Mouse (Mus musculus) frontal cortex, adult (tissue): ENCODE results near the gene Wars.

Source experiments
- ATAC-seq: cut with Nextera tagmentation; 2 replicates; pipeline ENCODE4 v1.9.2; 2017; ENCODE audit warnings: mild to moderate bottlenecking, moderate library complexity, mixed read lengths; ENCODE audit not compliant: low TSS enrichment

Wars gene

GRCm38 (mm10) chr12:108906398-108906797, 12.4 kb upstream of the Wars start:
- no peak for ATAC-seq

DNA sequence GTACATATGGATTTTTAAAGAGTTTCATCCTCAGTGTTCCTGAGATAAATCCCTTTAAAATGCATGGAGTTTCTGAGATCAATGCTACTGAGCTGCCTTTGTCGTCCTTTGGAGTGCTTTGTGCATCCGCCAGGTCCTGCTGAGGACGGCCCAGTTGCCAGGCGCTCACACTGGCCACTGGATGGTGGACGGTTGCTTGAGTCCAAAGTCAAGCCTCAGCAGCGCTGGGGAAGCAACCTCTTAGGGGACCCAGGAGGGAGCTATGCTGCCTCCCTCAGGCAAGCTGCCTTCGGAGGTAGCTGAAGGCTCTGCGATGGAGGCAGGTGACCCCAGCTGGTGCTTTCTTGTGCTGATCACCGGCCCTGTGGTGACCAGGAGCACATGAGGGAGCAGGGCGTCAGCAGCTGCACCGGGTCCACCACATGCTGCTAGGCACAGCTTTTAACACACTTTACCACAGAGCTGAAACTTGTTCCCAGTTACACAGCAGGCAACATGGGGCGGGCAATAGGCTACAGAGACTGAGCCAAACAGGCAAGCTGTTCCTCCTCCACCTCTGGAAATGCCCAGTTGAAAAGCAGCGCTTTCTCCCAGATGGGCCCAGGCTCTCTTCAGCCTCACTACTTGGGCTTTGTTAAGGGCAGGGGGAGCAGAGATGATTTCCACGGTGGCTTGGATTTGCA, 11.8 kb upstream of the Wars start:
- no peak for ATAC-seq

DNA sequence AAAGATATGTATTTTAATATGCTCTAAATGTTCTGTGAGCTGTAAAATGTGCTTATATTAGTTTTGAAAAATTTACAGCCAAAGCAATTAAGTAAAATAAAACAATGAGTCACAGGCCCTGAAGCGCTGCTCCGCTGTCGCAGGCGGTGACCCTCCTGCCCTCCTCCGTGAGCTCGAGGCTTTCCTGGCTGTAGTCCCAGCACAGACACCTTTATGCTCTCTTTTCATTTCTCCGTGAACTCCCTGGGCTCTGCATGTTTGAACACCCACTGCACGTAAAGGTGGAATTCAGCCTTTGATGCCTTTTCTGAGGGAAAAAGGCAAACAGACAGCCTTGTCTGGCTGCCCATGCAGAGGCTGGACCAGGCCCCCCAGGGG, 10.3 kb upstream of the Wars start:
- no peak for ATAC-seq

- ATAC-seq, result peak; percentile 79
These were observed 9.8 kb upstream of the Wars start for GRCm38 (mm10) chr12:108903600-108904275.

- ATAC-seq, result peak; percentile 90
These were observed 9.0 kb upstream of the Wars start for GRCm38 (mm10) chr12:108902940-108903339.

GRCm38 (mm10) chr12:108901346-108901745, 7.4 kb upstream of the Wars start:
- ATAC-seq, result no peak

DNA sequence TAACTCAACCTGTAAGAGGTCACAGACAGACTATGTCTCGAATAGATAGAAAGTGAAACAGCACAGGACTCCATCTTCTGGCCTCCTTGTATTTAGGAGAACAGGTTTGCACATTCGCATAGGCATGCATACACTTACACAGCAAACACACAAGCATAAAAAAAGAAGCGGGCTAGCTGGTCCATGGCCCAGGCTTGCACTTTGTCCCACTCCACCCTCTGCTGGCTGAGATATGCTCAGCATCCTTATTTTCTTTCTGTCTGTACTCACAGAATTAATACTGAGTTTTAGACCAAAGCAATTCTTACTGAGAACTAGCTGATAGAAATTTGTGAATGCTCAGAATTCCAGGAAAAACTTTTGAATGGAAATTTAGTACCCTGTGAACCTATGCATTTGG, 2.0 kb upstream of the Wars start:
- ATAC-seq, result no peak

DNA sequence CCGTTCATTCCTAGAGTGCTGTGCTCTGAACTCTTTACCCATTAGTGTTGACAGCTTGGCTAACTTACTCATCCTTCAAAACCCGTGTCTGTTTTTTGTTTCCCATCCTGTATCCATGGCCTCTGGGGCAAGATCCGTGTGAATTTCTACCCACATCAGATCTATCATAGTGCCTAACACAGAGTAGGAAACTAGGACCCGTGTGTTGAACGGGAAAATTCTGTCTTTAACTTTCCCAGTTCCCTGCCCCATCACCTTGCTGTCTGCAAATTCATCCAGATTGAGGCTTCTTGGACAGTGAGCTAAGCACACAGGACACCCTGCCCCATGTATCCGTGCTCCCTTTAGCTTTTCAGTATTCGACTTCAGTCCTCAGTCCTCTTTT, 450 bp upstream of the Wars start:
- ATAC-seq, result peak; percentile 41; the same call in 1 of the 2 replicates

GRCm38 (mm10) chr12:108892989-108893714, 822 bp downstream of the Wars start, which contains the start of gene Wdr25:
Gene Wdr25 (plus strand): TSS chr12:108893631.
- no peak; the same call in 1 of the 2 replicates for ATAC-seq

- ATAC-seq, result no peak
These were observed 5.3 kb downstream of the Wars start for GRCm38 (mm10) chr12:108888632-108889031.

DNA sequence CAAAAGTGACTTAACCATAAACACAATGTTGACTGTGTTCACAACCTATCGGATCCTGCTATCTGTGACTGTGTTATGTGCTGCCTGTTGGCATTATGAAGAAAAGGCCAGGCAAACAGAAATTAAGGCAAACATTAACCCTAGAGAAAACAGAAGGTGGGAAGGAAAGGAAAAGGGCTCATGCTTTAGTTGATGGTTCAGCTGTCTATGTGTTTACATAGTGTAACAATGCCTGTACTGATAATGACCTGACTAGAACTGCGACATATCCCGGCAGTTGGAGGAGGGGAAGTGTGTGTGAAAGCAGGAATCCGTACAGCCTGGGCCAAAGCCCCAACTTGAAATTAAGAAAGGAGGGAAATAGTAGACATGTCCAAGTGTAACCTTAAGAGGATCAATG, 6.9 kb downstream of the Wars start:
- no peak for ATAC-seq

DNA sequence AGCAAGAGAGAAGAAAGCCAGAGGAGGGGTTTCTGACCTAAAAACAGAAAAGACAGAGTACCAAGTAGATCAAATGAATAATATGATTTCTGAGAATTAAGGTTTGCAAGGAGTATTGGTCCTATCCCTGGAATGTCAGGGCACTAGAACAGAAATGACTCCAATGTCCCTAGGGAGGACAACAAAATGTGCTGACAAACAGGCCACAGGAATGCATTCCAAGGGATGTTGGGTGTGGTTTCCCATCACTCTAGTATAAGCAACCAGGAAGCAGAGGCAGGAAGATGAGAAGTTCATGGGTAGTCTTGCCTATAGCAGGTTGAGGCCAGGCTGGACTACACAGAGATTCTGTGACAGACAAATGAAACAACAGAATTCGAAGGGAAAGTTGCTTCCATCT, 8.1 kb downstream of the Wars start:
- no peak for ATAC-seq

- no peak for ATAC-seq
These were observed 11.2 kb downstream of the Wars start for GRCm38 (mm10) chr12:108882776-108883175.

GRCm38 (mm10) chr12:108881192-108881591, 12.8 kb downstream of the Wars start:
- no peak for ATAC-seq

DNA sequence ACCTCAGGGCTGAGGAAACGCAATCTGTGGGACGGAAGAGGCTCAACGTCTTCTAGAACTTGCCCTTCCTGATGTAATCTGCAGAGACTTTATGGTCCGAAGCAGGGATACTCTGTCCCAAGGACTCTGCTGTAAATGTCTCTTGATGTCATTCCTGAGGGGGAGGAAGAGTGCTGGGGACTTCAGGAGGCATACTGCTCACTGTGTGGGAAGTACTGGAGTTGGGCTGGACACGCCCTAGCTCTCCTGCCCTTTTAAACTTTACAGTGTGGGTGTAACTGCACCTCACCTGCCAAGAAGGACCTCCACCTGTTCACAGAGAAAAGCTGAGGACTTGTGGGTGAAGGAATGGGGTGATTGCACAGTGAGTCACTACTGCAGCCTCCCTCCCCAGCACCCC, 13.4 kb downstream of the Wars start:
- ATAC-seq, result no peak

DNA sequence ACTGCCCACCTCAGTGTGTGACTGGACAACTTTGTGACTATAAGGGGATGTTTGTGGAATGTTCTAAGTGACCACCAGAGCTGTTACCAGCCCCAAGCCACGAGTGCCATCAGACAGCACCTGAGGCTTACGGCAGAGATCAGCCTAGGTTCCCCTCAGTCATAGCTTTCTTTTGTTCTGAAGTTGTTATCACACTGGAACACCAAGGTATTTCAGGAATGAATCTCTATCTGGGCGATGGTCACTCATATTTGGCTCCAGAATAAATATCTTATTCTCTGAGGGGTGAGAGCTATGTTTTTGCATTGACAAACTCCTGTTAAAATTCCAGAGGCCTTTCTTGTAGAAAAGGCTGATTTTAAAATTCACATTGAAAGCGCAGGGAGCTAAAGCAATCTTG, 14.8 kb downstream of the Wars start:
- ATAC-seq, result no peak

GRCm38 (mm10) chr12:108873122-108873521, 20.9 kb downstream of the Wars start:
- no peak for ATAC-seq

GRCm38 (mm10) chr12:108869575-108869974, 24.4 kb downstream of the Wars start:
- no peak for ATAC-seq

- no peak for ATAC-seq
These were observed 28.9 kb downstream of the Wars start for GRCm38 (mm10) chr12:108865007-108865494.

DNA sequence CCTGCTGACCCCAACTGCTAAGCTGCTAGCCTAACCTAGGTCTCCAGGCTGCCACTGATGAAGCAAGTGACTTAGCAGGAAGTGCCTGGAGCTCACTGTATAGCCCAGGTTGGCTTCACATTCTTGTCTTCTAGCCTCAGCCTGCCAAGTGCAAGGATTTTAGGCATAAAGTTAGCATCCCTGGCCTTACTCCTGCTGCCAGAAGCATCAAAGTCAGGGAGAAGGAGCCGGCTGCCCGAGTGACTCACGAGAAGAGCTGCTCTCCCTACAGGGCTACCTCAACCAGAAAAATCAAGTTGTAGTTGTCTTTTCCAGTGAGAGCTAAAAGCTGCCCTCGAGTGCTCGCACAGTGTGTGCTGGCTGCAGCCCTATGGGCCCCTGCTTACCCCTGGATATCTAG, 35.5 kb downstream of the Wars start:
- ATAC-seq, result 0 out of 2 replicates have a peak, but pooled peaks have one; percentile 29

DNA sequence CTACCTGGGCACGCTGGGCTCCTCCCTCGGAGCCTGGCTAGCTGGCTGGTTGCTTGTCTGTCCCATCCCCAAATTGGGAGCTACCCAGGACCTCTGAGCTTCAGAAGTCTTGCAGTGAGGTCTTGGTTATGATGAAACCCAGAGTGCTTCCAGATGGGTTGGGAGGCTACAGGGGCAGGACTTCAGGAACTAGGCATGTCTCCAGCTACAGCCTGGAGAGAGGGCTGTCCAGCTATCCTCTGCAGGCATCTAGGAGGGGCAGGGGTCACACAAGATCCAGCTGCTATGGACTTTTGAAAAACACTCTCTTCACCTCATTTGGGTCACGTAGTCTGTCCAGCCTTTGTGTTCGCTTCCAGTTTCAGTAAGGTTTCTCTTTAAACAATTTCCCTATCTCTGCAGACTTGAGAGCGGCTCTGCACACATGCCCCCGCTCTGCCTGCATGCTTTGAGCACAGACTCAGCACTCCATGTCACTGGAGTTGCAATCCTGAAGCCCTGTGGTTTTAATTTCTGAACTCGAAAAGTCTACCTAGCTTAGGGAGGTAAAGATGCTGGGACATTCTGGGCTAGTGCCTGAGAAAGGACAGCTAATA, 36.3 kb downstream of the Wars start:
- no peak for ATAC-seq

DNA sequence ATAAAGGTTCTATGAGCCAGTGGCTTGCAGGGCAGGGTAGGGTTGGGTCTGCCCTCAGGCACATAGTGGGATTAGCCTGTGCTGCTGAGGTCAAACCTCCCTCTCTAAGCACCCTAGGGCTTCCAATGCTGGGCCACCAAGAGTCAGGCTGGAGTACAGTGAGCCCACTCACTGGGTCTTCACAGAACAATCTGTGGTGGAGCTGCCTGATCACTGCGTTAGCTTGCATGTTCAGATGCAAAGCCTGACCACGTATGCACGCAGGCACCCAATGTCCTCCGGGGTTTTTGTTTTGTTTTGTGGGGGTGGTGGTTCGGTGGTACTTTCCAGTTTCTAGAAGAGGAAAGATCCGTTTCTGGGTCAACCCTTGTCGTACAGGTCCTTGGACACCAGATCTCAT, 36.9 kb downstream of the Wars start:
- ATAC-seq, result no peak
